Mouse (Mus musculus): ENCODE measurements around the gene Agk. TPM values are rescaled to one million over a fixed set of nuclear protein-coding genes. Genes with fewer than 3 reads are reported as not detected.
A peak's percentile ranks its signal among the peaks of the same experiment; 100 is the strongest.

The Agk gene
- polyA plus RNA-seq, 1 experiment, result 40.8 TPM

GRCm38 (mm10) chr6:40435151-40436046 lies 110.4 kb downstream of the Agk start:
- Histone ChIP-seq H3K4me1 (ENCODE audit: control insufficient read depth, insufficient read depth, low read length) (peaks cover 14% of the 10 kb centered on the region), H3K4me3 (ENCODE audit: insufficient read depth, low read length) (peak overlapping the region; percentile 82)
- peak; percentile 46; the same call in 1 of the 2 replicates for TF ChIP-seq POLR2A (IDR thresholded peaks at IDR 0.05; ENCODE audit: extremely low read depth, insufficient read depth, low read length)
- TF ChIP-seq CTCF (IDR thresholded peaks at IDR 0.05; ENCODE audit: extremely low read depth, insufficient read depth, low read length), result no peak

DNA sequence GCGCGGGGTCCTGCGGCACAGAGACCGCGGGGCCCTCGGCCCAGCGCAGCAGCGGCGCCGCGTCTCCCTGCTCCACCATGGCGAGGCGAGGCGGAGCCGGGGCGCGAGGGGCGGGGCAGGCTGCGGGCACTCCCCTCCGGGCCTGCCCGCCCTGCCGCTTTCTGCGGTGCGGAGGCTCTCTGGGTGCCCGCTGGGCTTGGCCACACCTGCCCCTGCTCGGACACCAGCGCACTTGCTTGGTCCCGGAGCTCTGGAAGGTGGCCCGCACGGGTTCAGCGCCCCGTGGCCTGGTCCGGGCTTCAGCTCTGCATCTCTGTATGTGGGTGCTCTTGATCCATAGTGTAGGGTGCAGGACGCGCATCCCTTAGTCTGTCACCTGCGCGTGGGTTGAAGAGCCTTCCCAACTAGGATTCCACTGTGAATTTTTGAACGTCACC lies 111.1 kb downstream of the Agk start, which contains the start of gene E330009J07Rik:
TSS of gene E330009J07Rik (minus strand) at position 89 of the 437 bp plus-strand sequence.
- Histone ChIP-seq H3K27ac (ENCODE audit: insufficient read depth, low read length) (peak within 1 kb of the TSS; percentile 88), H3K4me3 (ENCODE audit: insufficient read depth, low read length) (peak within 1 kb of the TSS; percentile 82), H3K4me1 (ENCODE audit: control insufficient read depth, insufficient read depth, low read length) (peaks cover 13% of the 10 kb centered on the region)
- no peak for TF ChIP-seq CTCF (IDR thresholded peaks at IDR 0.05; ENCODE audit: extremely low read depth, insufficient read depth, low read length)

More at GRCm38 (mm10) chr6:40435151-40436046, 110.4 kb downstream of the Agk start:
- H3K27ac ChIP-seq (ENCODE audit: insufficient read depth, low read length), result peak overlapping the region; percentile 88

GRCm38 (mm10) chr6:40438936-40439335 lies 114.0 kb downstream of the Agk start, which contains the start of gene Wee2:
Wee2 (plus strand) TSS chr6:40439088.
- H3K4me3 ChIP-seq (ENCODE audit: insufficient read depth, low read length), result no peak within 1 kb of the TSS
- TF ChIP-seq CTCF (IDR thresholded peaks at IDR 0.05; ENCODE audit: extremely low read depth, insufficient read depth, low read length) (no peak), POLR2A (IDR thresholded peaks at IDR 0.05; ENCODE audit: extremely low read depth, insufficient read depth, low read length) (no peak)
- H3K27ac ChIP-seq (ENCODE audit: insufficient read depth, low read length), result no peak within 1 kb of the TSS
- peaks cover 3% of the 10 kb centered on the region; the same call in 1 of the 2 replicates for H3K4me1 ChIP-seq (ENCODE audit: control insufficient read depth, insufficient read depth, low read length)

DNA sequence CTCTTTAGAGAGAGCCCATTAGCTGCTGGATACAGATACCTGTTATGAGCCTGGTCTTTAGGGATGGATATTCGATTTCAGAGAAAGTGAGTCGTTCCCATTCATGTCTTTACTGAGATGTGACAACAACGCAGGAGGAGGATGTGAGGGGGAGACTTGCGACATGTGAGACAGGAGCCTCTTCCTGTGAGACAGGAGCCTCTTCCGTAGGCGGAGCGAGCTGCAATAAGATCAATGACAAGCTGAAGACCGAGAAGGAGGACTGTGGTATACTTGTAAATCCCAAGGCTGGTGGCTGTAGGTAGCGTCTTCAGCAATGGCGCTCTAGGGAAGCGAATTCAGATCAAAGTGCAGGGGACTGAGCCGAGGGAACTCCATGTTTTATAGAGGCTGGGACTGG lies 114.8 kb downstream of the Agk start:
- H3K27ac ChIP-seq (ENCODE audit: insufficient read depth, low read length), result no peak overlapping the region
- no peak for TF ChIP-seq POLR2A (IDR thresholded peaks at IDR 0.05; ENCODE audit: extremely low read depth, insufficient read depth, low read length)
- TF ChIP-seq CTCF (IDR thresholded peaks at IDR 0.05; ENCODE audit: extremely low read depth, insufficient read depth, low read length), result no peak
- H3K4me3 ChIP-seq (ENCODE audit: insufficient read depth, low read length), result no peak overlapping the region
- no peaks in the 10 kb centered on the region for H3K4me1 ChIP-seq (ENCODE audit: control insufficient read depth, insufficient read depth, low read length)

- no peak overlapping the region for H3K4me3 ChIP-seq (ENCODE audit: insufficient read depth, low read length)
- H3K27ac ChIP-seq (ENCODE audit: insufficient read depth, low read length), result no peak overlapping the region
- TF ChIP-seq POLR2A (IDR thresholded peaks at IDR 0.05; ENCODE audit: extremely low read depth, insufficient read depth, low read length), result no peak
- no peak for TF ChIP-seq CTCF (IDR thresholded peaks at IDR 0.05; ENCODE audit: extremely low read depth, insufficient read depth, low read length)
- H3K4me1 ChIP-seq (ENCODE audit: control insufficient read depth, insufficient read depth, low read length), result no peaks in the 10 kb centered on the region
Observed at GRCm38 (mm10) chr6:40441276-40441675, 116.3 kb downstream of the Agk start.

DNA sequence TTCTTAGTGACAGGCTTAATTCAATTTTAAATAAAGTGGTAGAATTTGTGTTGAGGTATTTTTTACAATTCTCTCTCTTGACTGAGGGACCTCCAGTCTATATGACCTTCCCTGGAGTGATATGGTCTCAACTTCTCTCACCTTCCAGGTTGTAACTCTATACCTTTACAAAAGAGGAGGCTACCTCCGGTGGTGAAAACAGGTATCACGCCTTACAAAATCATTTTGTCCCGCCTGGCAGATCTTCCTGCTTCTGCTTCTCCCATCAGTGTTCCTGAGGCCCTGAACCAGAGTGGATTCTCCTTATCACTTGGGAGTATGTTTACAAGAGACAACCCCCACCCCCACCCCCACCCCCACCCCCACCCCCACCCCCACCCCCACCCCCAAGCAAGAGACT lies 116.8 kb downstream of the Agk start:
- no peak overlapping the region for H3K4me3 ChIP-seq (ENCODE audit: insufficient read depth, low read length)
- no peaks in the 10 kb centered on the region for H3K4me1 ChIP-seq (ENCODE audit: control insufficient read depth, insufficient read depth, low read length)
- TF ChIP-seq CTCF (IDR thresholded peaks at IDR 0.05; ENCODE audit: extremely low read depth, insufficient read depth, low read length) (no peak), POLR2A (IDR thresholded peaks at IDR 0.05; ENCODE audit: extremely low read depth, insufficient read depth, low read length) (no peak)

DNA sequence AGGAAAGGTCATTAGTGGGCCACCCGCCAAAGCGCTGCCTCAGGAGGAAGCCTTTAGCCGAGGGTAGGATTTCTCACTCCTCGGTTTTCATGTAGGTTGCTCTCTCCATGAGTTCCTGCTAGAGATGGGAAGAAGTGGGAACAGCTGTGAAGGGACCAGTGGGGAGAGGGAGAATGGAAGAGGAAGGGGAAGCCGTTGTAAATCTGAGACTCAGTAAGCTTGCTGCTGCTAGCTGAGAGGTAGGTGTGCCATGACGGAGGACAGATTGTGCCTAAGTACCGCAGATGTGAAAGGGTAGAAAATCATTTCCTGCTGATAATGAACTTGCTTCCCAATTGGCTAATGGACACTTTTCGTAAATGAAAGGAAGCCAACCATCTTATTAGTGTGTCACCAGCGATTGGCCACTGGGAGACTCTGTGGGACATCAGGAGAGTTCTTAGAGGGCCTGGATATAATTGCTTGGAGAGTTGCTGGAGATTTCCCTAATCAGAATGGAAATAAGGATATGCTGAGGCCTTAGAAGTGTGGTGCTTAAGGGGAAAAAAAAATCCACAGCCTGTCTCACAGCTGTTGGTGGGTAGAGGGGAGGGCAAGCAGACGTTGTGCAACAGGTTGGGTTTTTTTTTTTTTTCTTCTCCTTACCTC lies 118.4 kb downstream of the Agk start:
- Histone ChIP-seq H3K4me3 (ENCODE audit: insufficient read depth, low read length) (no peak overlapping the region), H3K4me1 (ENCODE audit: control insufficient read depth, insufficient read depth, low read length) (no peaks in the 10 kb centered on the region), H3K27ac (ENCODE audit: insufficient read depth, low read length) (no peak overlapping the region)
- TF ChIP-seq CTCF (IDR thresholded peaks at IDR 0.05; ENCODE audit: extremely low read depth, insufficient read depth, low read length), result no peak
- TF ChIP-seq POLR2A (IDR thresholded peaks at IDR 0.05; ENCODE audit: extremely low read depth, insufficient read depth, low read length), result no peak

More for the DNA sequence above, 116.8 kb downstream of the Agk start:
- H3K27ac ChIP-seq (ENCODE audit: insufficient read depth, low read length), result no peak overlapping the region

Other genes with a start within 250 kb of the Agk start
- 34.9 and 36.6 TPM in 2 replicates for gene E330009J07Rik, start 111.0 kb downstream of the Agk start, polyA plus RNA-seq (2012; rRNA removed)
- 0.11 and 0.17 TPM in 2 replicates for gene Wee2, start 113.9 kb downstream of the Agk start, polyA plus RNA-seq (2012; rRNA removed)
- 40.4 and 41.9 TPM in 2 replicates for gene Ssbp1, start 146.2 kb downstream of the Agk start, polyA plus RNA-seq (2012; rRNA removed)
- 0.19 TPM in 1 of 2 replicates, not detected in the other for gene Tas2r137, start 166.1 kb downstream of the Agk start, polyA plus RNA-seq (2012; rRNA removed)
- 0.36 TPM in 1 of 2 replicates, not detected in the other for gene Tas2r108, start 168.4 kb downstream of the Agk start, polyA plus RNA-seq (2012; rRNA removed)
- not detected in 2 replicates for gene Prss37, start 194.3 kb downstream of the Agk start, polyA plus RNA-seq (2012; rRNA removed)
- gene Olfr461, start 229.9 kb downstream of the Agk start, polyA plus RNA-seq (2012; rRNA removed), result not detected in 2 replicates
- 0.13 and 0.17 TPM in 2 replicates for gene Olfr460, start 244.3 kb downstream of the Agk start, polyA plus RNA-seq (2012; rRNA removed)

All from cortical plate, adult 2 months (tissue).